Mouse (Mus musculus) MEL (cell line): ENCODE results near the gene Tyw1. TPM values are rescaled to one million over a fixed set of nuclear protein-coding genes. Genes with fewer than 3 reads are reported as not detected.

Source experiments
- DNase-seq: peaks from one replicate; pipeline ENCODE4 v3.0.0; 2011; ENCODE audit warnings: low read depth, low spot score
- H3K27ac ChIP-seq: 2 replicates; pipeline ENCODE4 v1.5.1; 2012; ENCODE audit warnings: low read depth, mild to moderate bottlenecking, control low read depth, low read length, moderate library complexity; ENCODE audit not compliant: control insufficient read depth
- H3K27me3 ChIP-seq, 2 experiments: fragments of 150-350 bp in 1 of 2; sonication (generic) in 1 of 2; 2 replicates each; pipeline ENCODE4 v1.6.1; 2012; ENCODE audit warnings: low read length in 2 of 2, mild to moderate bottlenecking in 2 of 2, improper control_type of control experiment in 1 of 2, moderate library complexity in 1 of 2; ENCODE audit not compliant: insufficient read depth in 2 of 2, control insufficient read depth in 1 of 2
- H3K36me3 ChIP-seq, 2 experiments: 2 replicates each; pipeline ENCODE4 v1.6.1; 2012 to 2014; ENCODE audit warnings: low read length in 2 of 2, improper control_type of control experiment in 1 of 2, inconsistent platforms in 1 of 2, mild to moderate bottlenecking in 1 of 2; ENCODE audit not compliant: insufficient read depth in 2 of 2, control insufficient read depth in 1 of 2
- H3K4me1 ChIP-seq, 2 experiments: fragments of 150-350 bp in 1 of 2; sonication (generic) in 1 of 2; 2 replicates each; pipeline ENCODE4 v1.6.1; 2012; ENCODE audit warnings: low read length in 2 of 2, improper control_type of control experiment in 1 of 2, mild to moderate bottlenecking in 1 of 2; ENCODE audit not compliant: insufficient read depth in 2 of 2, control insufficient read depth in 1 of 2
- H3K4me3 ChIP-seq, 2 experiments: fragments of 150-350 bp in 1 of 2; sonication (generic) in 1 of 2; 2 replicates each; pipeline ENCODE4 v1.5.1; 2012; ENCODE audit warnings: low read depth in 2 of 2, low read length in 2 of 2, mild to moderate bottlenecking in 2 of 2, moderate library complexity in 2 of 2, control low read depth in 1 of 2, improper control_type of control experiment in 1 of 2; ENCODE audit not compliant: control insufficient read depth in 1 of 2, insufficient read depth in 1 of 2
- H3K79me2 ChIP-seq: 2 replicates; pipeline ENCODE4 v1.6.1; 2012; ENCODE audit warnings: mild to moderate bottlenecking, low read length, moderate library complexity; ENCODE audit not compliant: control insufficient read depth, poor library complexity, insufficient read depth
- H3K9ac ChIP-seq: 2 replicates; pipeline ENCODE4 v1.6.1; 2012; ENCODE audit warnings: low read depth, mild to moderate bottlenecking, control low read depth, low read length, moderate library complexity; ENCODE audit not compliant: control insufficient read depth, poor library complexity, severe bottlenecking
- H3K9me3 ChIP-seq: fragments of 150-350 bp; sonication (generic); replicated peaks from 2 replicates; pipeline ENCODE4 v1.6.1; 2012; ENCODE audit warnings: mild to moderate bottlenecking, low read length, improper control_type of control experiment, moderate library complexity; ENCODE audit not compliant: insufficient read depth
- BHLHE40 ChIP-seq: IDR thresholded peaks from 2 replicates; pipeline ENCODE4 v1.6.1; 2012; ENCODE audit warnings: low read depth, mild to moderate bottlenecking, inconsistent platforms, low read length, improper control_type of control experiment, borderline replicate concordance
- CHD2 ChIP-seq: IDR thresholded peaks from 2 replicates; pipeline ENCODE4 v1.6.1; 2011; ENCODE audit warnings: low read length, improper control_type of control experiment
- CTCF ChIP-seq, 3 experiments: IDR thresholded peaks in 2 of 3; conservative IDR thresholded peaks in 1 of 3; 2 replicates each; pipeline ENCODE4 v1.5.1; 2011 to 2012; ENCODE audit warnings: low read length in 3 of 3, low read depth in 2 of 3, mild to moderate bottlenecking in 2 of 3, improper control_type of control experiment in 1 of 3, inconsistent platforms in 1 of 3, mixed read lengths in 1 of 3, moderate library complexity in 1 of 3; ENCODE audit not compliant: control insufficient read depth in 1 of 3, insufficient read depth in 1 of 3, poor library complexity in 1 of 3, severe bottlenecking in 1 of 3
- GABPA ChIP-seq: IDR thresholded peaks from 2 replicates; pipeline ENCODE4 v1.6.1; 2012; ENCODE audit warnings: low read depth, mild to moderate bottlenecking, inconsistent platforms, low read length, improper control_type of control experiment, moderate library complexity
- HCFC1 ChIP-seq: IDR thresholded peaks from 2 replicates; pipeline ENCODE4 v1.6.1; 2012; ENCODE audit warnings: low read depth, mild to moderate bottlenecking, inconsistent platforms, low read length, improper control_type of control experiment, moderate library complexity
- JUND ChIP-seq: IDR thresholded peaks from 2 replicates; pipeline ENCODE4 v1.6.1; 2011; ENCODE audit warnings: low read depth, mild to moderate bottlenecking, improper control_type of control experiment, low read length
- MYC ChIP-seq: IDR thresholded peaks from 2 replicates; pipeline ENCODE4 v1.6.1; 2011; ENCODE audit warnings: low read depth, mild to moderate bottlenecking, low read length, improper control_type of control experiment, moderate library complexity
- NELFE ChIP-seq: IDR thresholded peaks from 2 replicates; pipeline ENCODE4 v1.6.1; 2011; ENCODE audit warnings: low read depth, low read length, improper control_type of control experiment
- SMC3 ChIP-seq: IDR thresholded peaks from 2 replicates; pipeline ENCODE4 v1.6.1; 2011; ENCODE audit warnings: low read depth, low read length, improper control_type of control experiment
- USF1 ChIP-seq: IDR thresholded peaks from 2 replicates; pipeline ENCODE4 v1.6.1; 2014; ENCODE audit warnings: low read depth, mild to moderate bottlenecking, inconsistent platforms, low read length, improper control_type of control experiment, moderate library complexity
- ZMIZ1 ChIP-seq: IDR thresholded peaks from 2 replicates; pipeline ENCODE4 v1.6.1; 2012; ENCODE audit warnings: low read depth, mild to moderate bottlenecking, inconsistent platforms, low read length, improper control_type of control experiment, moderate library complexity
- ZNF384 ChIP-seq: IDR thresholded peaks from 2 replicates; pipeline ENCODE4 v1.6.1; 2012; ENCODE audit warnings: low read depth, mild to moderate bottlenecking, inconsistent platforms, low read length, improper control_type of control experiment
- polyA plus RNA-seq, 2 experiments: library from polyadenylated mRNA; stranded (reverse) in 1 of 2; unstranded in 1 of 2; fragments of >175 nt in 1 of 2; fragments of >200 nt in 1 of 2; gene quantifications; 2 replicates each; pipeline versions ENCODE4 v1.2.1 to v1.2.4; 2012; ENCODE audit warnings: low replicate concordance in 2 of 2, low read depth in 1 of 2; ENCODE audit not compliant: insufficient read length in 2 of 2, insufficient read depth in 1 of 2, missing spikeins in 1 of 2
- total RNA-seq: library from RNA; depleted of rRNA; stranded (reverse); fragments of 300-350 nt; gene quantifications from 2 replicates; pipeline ENCODE4 v1.2.3, GENCODE M21; 2012

The Tyw1 gene
- total and polyA plus RNA-seq, 3 experiments = 33.3 to 133 (median 38.8) TPM

DNA sequence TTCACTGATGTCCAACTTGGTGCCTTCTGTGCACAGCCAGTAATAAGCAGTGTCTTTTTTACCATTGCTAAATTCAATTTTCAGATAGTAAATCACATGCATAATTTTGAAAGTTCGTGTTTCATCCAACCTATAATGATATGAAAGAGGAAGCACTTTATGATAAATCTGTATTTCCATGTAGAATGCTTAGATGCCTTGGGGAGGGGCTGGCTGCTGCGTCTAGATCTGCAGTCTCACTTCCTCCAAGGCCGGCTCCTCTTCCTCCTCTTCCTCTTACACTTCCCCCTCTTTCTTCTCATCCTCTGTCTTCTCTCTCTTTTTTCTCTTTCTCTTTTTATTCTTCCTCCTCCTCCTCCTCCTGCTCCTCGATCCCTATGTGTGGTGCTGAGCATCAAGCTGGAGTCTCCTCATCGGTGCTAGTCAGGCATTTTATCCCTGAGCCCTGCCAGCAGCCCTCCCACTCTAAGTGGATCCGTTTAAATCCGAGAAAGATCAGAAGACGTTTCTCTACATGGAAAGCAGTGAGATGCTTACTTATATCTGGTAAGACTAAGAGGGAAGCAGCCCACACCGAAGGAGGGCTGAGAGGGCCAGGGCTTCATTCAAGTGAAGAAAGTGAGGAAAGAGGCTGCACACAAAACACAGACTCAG is 27.8 kb downstream of the Tyw1 start:
- H3K27ac ChIP-seq = no peak overlapping the region
- H3K4me3 ChIP-seq = no peak overlapping the region
- no peaks in the 10 kb centered on the region for H3K9me3 ChIP-seq
- no peak for TF ChIP-seq JUND
- TF ChIP-seq CHD2 = no peak
- TF ChIP-seq USF1 = no peak
- no peak for TF ChIP-seq ZMIZ1
- TF ChIP-seq SMC3 = no peak
- peaks cover 5 to 12% of the 10 kb centered on the region in 2 experiments for H3K36me3 ChIP-seq
- DNase-seq = no peak
- H3K9ac ChIP-seq = no peak overlapping the region
- H3K79me2 ChIP-seq = no peaks in the 10 kb centered on the region
- H3K4me1 ChIP-seq = peaks cover 4 to 6% of the 10 kb centered on the region in 2 experiments
- no peaks in the 10 kb centered on the region for H3K27me3 ChIP-seq

DNA sequence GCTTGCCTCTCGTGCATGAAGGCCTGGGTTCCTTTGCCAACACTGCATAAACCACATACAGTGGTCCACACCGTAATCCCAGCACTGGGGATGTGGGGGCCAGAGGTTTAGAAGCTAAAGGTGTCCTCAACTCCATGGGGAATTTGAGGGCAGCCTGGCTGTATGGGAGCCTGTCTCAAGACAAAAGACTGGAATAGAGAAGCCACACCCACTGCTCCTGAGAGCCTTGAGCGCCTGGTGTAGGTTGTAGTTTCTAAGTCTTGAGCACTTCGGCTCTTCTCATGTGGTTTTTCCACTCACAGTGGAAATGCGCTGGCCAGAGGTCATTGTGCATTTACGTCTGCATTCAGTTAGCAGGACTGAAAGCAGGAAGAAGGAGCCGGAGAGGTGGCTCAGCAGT is 32.7 kb downstream of the Tyw1 start:
- H3K27ac ChIP-seq = no peak overlapping the region
- H3K27me3 ChIP-seq = no peaks in the 10 kb centered on the region
- H3K4me3 ChIP-seq = no peak overlapping the region
- no peak for DNase-seq
- no peak overlapping the region for H3K9ac ChIP-seq
- peaks cover 0 to 3% of the 10 kb centered on the region in 2 experiments; a peak in 2 of 4 replicates for H3K36me3 ChIP-seq
- TF ChIP-seq BHLHE40 (no peak), JUND (no peak), GABPA (no peak), ZNF384 (no peak), HCFC1 (no peak), MYC (no peak)
- H3K4me1 ChIP-seq = no peaks in the 10 kb centered on the region
- H3K9me3 ChIP-seq = no peaks in the 10 kb centered on the region
- no peaks in the 10 kb centered on the region for H3K79me2 ChIP-seq

DNA sequence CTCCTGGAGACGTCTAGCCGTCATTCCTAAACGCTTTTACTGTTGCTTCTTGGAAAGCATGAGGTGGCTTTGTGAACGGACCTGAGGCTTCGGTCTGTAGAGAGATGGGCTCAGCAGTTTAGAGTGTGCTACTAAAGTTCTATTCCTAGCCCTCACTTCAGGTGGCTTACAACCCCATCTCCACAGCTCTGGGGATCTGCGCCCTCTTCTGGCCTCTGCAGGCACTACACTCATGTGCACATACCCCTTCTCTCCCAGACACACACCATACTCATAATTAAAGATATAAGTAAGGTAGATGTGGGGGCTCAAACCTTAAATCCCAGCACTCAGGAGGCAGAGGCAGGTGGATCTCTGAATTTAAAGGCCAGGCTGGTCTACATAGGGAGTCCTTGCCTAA is 34.8 kb downstream of the Tyw1 start:
- DNase-seq = peak; percentile 32
- no peak overlapping the region for H3K9ac ChIP-seq
- TF ChIP-seq NELFE (no peak), CTCF (IDR thresholded peaks at IDR 0.05 in 2 of 3, conservative IDR thresholded peaks at IDR 0.05 in 1 of 3; ENCODE audit: control insufficient read depth in 1 of 3, insufficient read depth in 1 of 3, low read depth in 2 of 3, low read length in 3 of 3, poor library complexity in 1 of 3, severe bottlenecking in 1 of 3) (peak; percentile 42 to 53 (median 45))
- no peaks in the 10 kb centered on the region for H3K79me2 ChIP-seq
- no peak overlapping the region for H3K27ac ChIP-seq
- no peaks in the 10 kb centered on the region for H3K27me3 ChIP-seq
- H3K36me3 ChIP-seq = peaks cover 0 to 2% of the 10 kb centered on the region in 2 experiments; a peak in 2 of 4 replicates
- no peaks in the 10 kb centered on the region for H3K9me3 ChIP-seq
- H3K4me1 ChIP-seq = no peaks in the 10 kb centered on the region
- no peak overlapping the region for H3K4me3 ChIP-seq
